Mouse (Mus musculus) stomach, postnatal 0 days (tissue): ENCODE data around the gene Tyw3.

ENCODE experiments used
- CTCF ChIP-seq: IDR thresholded peaks from 2 replicates; pipeline ENCODE4 v1.5.1; 2016; ENCODE audit warnings: antibody characterized with exemption, low read depth, mild to moderate bottlenecking, moderate library complexity
- EP300 ChIP-seq: optimal IDR thresholded peaks from 2 replicates; pipeline ENCODE3; 2016; ENCODE audit warnings: antibody characterized with exemption

- no peak for TF ChIP-seq CTCF
- no peak for TF ChIP-seq EP300
Observed at GRCm38 (mm10) chr3:154611888-154612287, 15.0 kb upstream of the Tyw3 start.
